Mouse (Mus musculus): ENCODE measurements at regions not wholly inside any gene's neighbourhood (a gene's known extent, or its start where the extent isn't known, plus 50 kb on each side); places are given as distances from the start of the nearest gene placed in this dataset.

GRCm38 (mm10) chr10:93373954-93374689, 63.2 kb upstream of the Elk3 start:
- Histone ChIP-seq H3K4me2 (ENCODE audit: low read length) (no peak overlapping the region), H3K4me1 (replicated peaks; ENCODE audit: control insufficient read depth, insufficient read depth, low read length) (0 out of 2 replicates have a peak, but pooled peaks cover 7% of the 10 kb centered on the region), H3K27me3 (replicated peaks; ENCODE audit: control insufficient read depth, insufficient read depth, low read length) (no peaks in the 10 kb centered on the region), H3K9ac (ENCODE audit: low read length) (no peak overlapping the region), H3K9me3 (ENCODE audit: control insufficient read depth, low read length) (no peaks in the 10 kb centered on the region), H3K36me3 (ENCODE audit: control insufficient read depth, insufficient read depth, low read length) (no peaks in the 10 kb centered on the region), H3K4me3 (ENCODE audit: low read depth, low read length) (no peak overlapping the region), H3K27ac (ENCODE audit: low read depth) (no peak overlapping the region)
- WGBS, result 78% methylated on average over 6 of the region's 6 CpGs
- ATAC-seq (replicated peaks; ENCODE audit: low FRiP score, low TSS enrichment, low read depth) (no peak), DNase-seq (ENCODE audit: low spot score) (no peak)

DNA sequence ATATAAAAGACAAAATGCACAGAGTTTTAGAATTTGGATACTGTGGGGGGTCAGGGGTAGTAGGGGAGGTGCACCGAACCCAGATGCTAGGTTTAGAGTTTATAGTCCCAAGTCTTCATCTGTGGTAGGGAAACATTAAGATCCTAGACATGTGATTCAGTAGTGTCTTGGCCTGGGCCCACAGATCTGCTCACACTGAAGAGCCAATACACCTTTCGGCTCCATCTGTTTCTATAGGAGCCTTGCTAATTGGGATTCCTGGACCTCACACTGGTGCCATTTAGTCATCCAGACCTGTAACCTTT, 63.7 kb upstream of the Elk3 start:
- Histone ChIP-seq H3K4me2 (ENCODE audit: low read length) (no peak overlapping the region), H3K9ac (ENCODE audit: low read length) (no peak overlapping the region), H3K27ac (ENCODE audit: low read depth) (no peak overlapping the region), H3K27me3 (replicated peaks; ENCODE audit: control insufficient read depth, insufficient read depth, low read length) (no peaks in the 10 kb centered on the region), H3K9me3 (ENCODE audit: control insufficient read depth, low read length) (no peaks in the 10 kb centered on the region), H3K36me3 (ENCODE audit: control insufficient read depth, insufficient read depth, low read length) (no peaks in the 10 kb centered on the region), H3K4me3 (ENCODE audit: low read depth, low read length) (no peak overlapping the region), H3K4me1 (replicated peaks; ENCODE audit: control insufficient read depth, insufficient read depth, low read length) (0 out of 2 replicates have a peak, but pooled peaks cover 7% of the 10 kb centered on the region)
- 88% methylated on average over 2 of the region's 2 CpGs for WGBS
- DNase-seq (ENCODE audit: low spot score), result no peak
- no peak for ATAC-seq (replicated peaks; ENCODE audit: low FRiP score, low TSS enrichment, low read depth)

- ATAC-seq (replicated peaks; ENCODE audit: low FRiP score, low TSS enrichment, low read depth) (no peak), DNase-seq (ENCODE audit: low spot score) (no peak)
- H3K4me1 ChIP-seq (replicated peaks; ENCODE audit: control insufficient read depth, insufficient read depth, low read length), result 0 out of 2 replicates have a peak, but pooled peaks cover 7% of the 10 kb centered on the region
- H3K27ac ChIP-seq (ENCODE audit: low read depth), result peak overlapping the region; percentile 27; the same call in 1 of the 2 replicates
- H3K4me2 ChIP-seq (ENCODE audit: low read length), result no peak overlapping the region
- H3K36me3 ChIP-seq (ENCODE audit: control insufficient read depth, insufficient read depth, low read length), result no peaks in the 10 kb centered on the region
- no peaks in the 10 kb centered on the region for H3K9me3 ChIP-seq (ENCODE audit: control insufficient read depth, low read length)
- no peak overlapping the region for H3K9ac ChIP-seq (ENCODE audit: low read length)
- no peaks in the 10 kb centered on the region for H3K27me3 ChIP-seq (replicated peaks; ENCODE audit: control insufficient read depth, insufficient read depth, low read length)
- H3K4me3 ChIP-seq (ENCODE audit: low read depth, low read length), result no peak overlapping the region
- 36% methylated on average over 13 of the region's 13 CpGs for WGBS
These were observed 64.2 kb upstream of the Elk3 start for GRCm38 (mm10) chr10:93375007-93375711.

- no peaks in the 10 kb centered on the region for H3K27me3 ChIP-seq (replicated peaks; ENCODE audit: control insufficient read depth, insufficient read depth, low read length)
- peak overlapping the region; percentile 27; the same call in 1 of the 2 replicates for H3K27ac ChIP-seq (ENCODE audit: low read depth)
- DNase-seq (ENCODE audit: low spot score), result no peak
- no peak overlapping the region for H3K4me3 ChIP-seq (ENCODE audit: low read depth, low read length)
- H3K4me2 ChIP-seq (ENCODE audit: low read length), result no peak overlapping the region
- 0 out of 2 replicates have a peak, but pooled peaks cover 7% of the 10 kb centered on the region for H3K4me1 ChIP-seq (replicated peaks; ENCODE audit: control insufficient read depth, insufficient read depth, low read length)
- WGBS, result 70% methylated on average over 4 of the region's 4 CpGs
- H3K9me3 ChIP-seq (ENCODE audit: control insufficient read depth, low read length), result no peaks in the 10 kb centered on the region
- ATAC-seq (replicated peaks; ENCODE audit: low FRiP score, low TSS enrichment, low read depth), result no peak
- H3K36me3 ChIP-seq (ENCODE audit: control insufficient read depth, insufficient read depth, low read length), result no peaks in the 10 kb centered on the region
- H3K9ac ChIP-seq (ENCODE audit: low read length), result no peak overlapping the region
These were observed 64.8 kb upstream of the Elk3 start for GRCm38 (mm10) chr10:93375771-93376170.

GRCm38 (mm10) chr10:93376457-93376941, 65.6 kb upstream of the Elk3 start:
- Histone ChIP-seq H3K9me3 (ENCODE audit: control insufficient read depth, low read length) (no peaks in the 10 kb centered on the region), H3K27ac (ENCODE audit: low read depth) (peak overlapping the region; percentile 54; the same call in 1 of the 2 replicates), H3K4me3 (ENCODE audit: low read depth, low read length) (no peak overlapping the region), H3K36me3 (ENCODE audit: control insufficient read depth, insufficient read depth, low read length) (no peaks in the 10 kb centered on the region), H3K4me2 (ENCODE audit: low read length) (no peak overlapping the region), H3K4me1 (replicated peaks; ENCODE audit: control insufficient read depth, insufficient read depth, low read length) (0 out of 2 replicates have a peak, but pooled peaks cover 7% of the 10 kb centered on the region), H3K9ac (ENCODE audit: low read length) (no peak overlapping the region), H3K27me3 (replicated peaks; ENCODE audit: control insufficient read depth, insufficient read depth, low read length) (no peaks in the 10 kb centered on the region)
- DNase-seq (ENCODE audit: low spot score) (no peak), ATAC-seq (replicated peaks; ENCODE audit: low FRiP score, low TSS enrichment, low read depth) (no peak)
- 72% methylated on average over 7 of the region's 7 CpGs for WGBS

GRCm38 (mm10) chr10:93389276-93389675, 63.9 kb upstream of the Lta4h start:
- Histone ChIP-seq H3K4me3 (ENCODE audit: low read depth, low read length) (no peak overlapping the region), H3K9me3 (ENCODE audit: control insufficient read depth, low read length) (no peaks in the 10 kb centered on the region), H3K36me3 (ENCODE audit: control insufficient read depth, insufficient read depth, low read length) (no peaks in the 10 kb centered on the region), H3K9ac (ENCODE audit: low read length) (no peak overlapping the region), H3K4me2 (ENCODE audit: low read length) (no peak overlapping the region), H3K27me3 (replicated peaks; ENCODE audit: control insufficient read depth, insufficient read depth, low read length) (no peaks in the 10 kb centered on the region), H3K27ac (ENCODE audit: low read depth) (no peak overlapping the region), H3K4me1 (replicated peaks; ENCODE audit: control insufficient read depth, insufficient read depth, low read length) (0 out of 2 replicates have a peak, but pooled peaks cover 4% of the 10 kb centered on the region)
- WGBS, result 88% methylated on average over 6 of the region's 6 CpGs
- no peak for DNase-seq (ENCODE audit: low spot score)
- ATAC-seq (replicated peaks; ENCODE audit: low FRiP score, low TSS enrichment, low read depth), result no peak

- Histone ChIP-seq H3K27me3 (replicated peaks; ENCODE audit: control insufficient read depth, insufficient read depth, low read length) (no peaks in the 10 kb centered on the region), H3K9me3 (ENCODE audit: control insufficient read depth, low read length) (no peaks in the 10 kb centered on the region), H3K36me3 (ENCODE audit: control insufficient read depth, insufficient read depth, low read length) (no peaks in the 10 kb centered on the region), H3K4me3 (ENCODE audit: low read depth, low read length) (no peak overlapping the region), H3K9ac (ENCODE audit: low read length) (no peak overlapping the region), H3K27ac (ENCODE audit: low read depth) (peak overlapping the region; percentile 14; the same call in 1 of the 2 replicates), H3K4me2 (ENCODE audit: low read length) (no peak overlapping the region), H3K4me1 (replicated peaks; ENCODE audit: control insufficient read depth, insufficient read depth, low read length) (0 out of 2 replicates have a peak, but pooled peaks cover 4% of the 10 kb centered on the region)
- ATAC-seq (replicated peaks; ENCODE audit: low FRiP score, low TSS enrichment, low read depth) (no peak), DNase-seq (ENCODE audit: low spot score) (no peak)
- WGBS, result 47% methylated on average over 5 of the region's 5 CpGs
These were observed 61.9 kb upstream of the Lta4h start for GRCm38 (mm10) chr10:93391296-93391695.

- Histone ChIP-seq H3K4me1 (replicated peaks; ENCODE audit: control insufficient read depth, insufficient read depth, low read length) (0 out of 2 replicates have a peak, but pooled peaks cover 4% of the 10 kb centered on the region), H3K4me3 (ENCODE audit: low read depth, low read length) (no peak overlapping the region), H3K27ac (ENCODE audit: low read depth) (no peak overlapping the region), H3K27me3 (replicated peaks; ENCODE audit: control insufficient read depth, insufficient read depth, low read length) (no peaks in the 10 kb centered on the region), H3K9ac (ENCODE audit: low read length) (no peak overlapping the region), H3K36me3 (ENCODE audit: control insufficient read depth, insufficient read depth, low read length) (no peaks in the 10 kb centered on the region), H3K4me2 (ENCODE audit: low read length) (no peak overlapping the region), H3K9me3 (ENCODE audit: control insufficient read depth, low read length) (no peaks in the 10 kb centered on the region)
- ATAC-seq (replicated peaks; ENCODE audit: low FRiP score, low TSS enrichment, low read depth) (no peak), DNase-seq (ENCODE audit: low spot score) (no peak)
- WGBS, result 62% methylated on average over 1 of the region's 1 CpGs
These were observed 59.3 kb upstream of the Lta4h start for GRCm38 (mm10) chr10:93393902-93394301.

All from intestine, embryonic 14.5 days (tissue).